9 mouse cellular contexts compared by ENCODE assay signal in genomic region chr13:49372370-49373060, GRCm38 (mm10). TPM values are rescaled to one million over a fixed set of nuclear protein-coding genes. Genes with fewer than 3 reads are reported as not detected.
DNase-seq lines count a peak whose midpoint lies in the region; ATAC-seq lines count a peak whose summit lies in the region.
"Had no signal": no experiment of that assay in that cellular context is flagged by ENCODE, and none has a peak within 500 bp of the region (broad histone marks: within the 10 kb centered on the region; RNA-seq: fewer than 3 reads in every experiment).

No protein-coding gene starts in this region.

- no peak overlapping the region for H3K4me2 ChIP-seq in heart, embryonic 14.5 days (ENCODE audit: low read length)
- H3K4me2 ChIP-seq: limb, embryonic 13.5 days had no signal

- H3K4me3 ChIP-seq in heart, embryonic 14.5 days (ENCODE audit: control insufficient read depth in 1 of 2, insufficient read depth in 1 of 2, low read depth in 1 of 2, low read length in 2 of 2) = no peak overlapping the region
- H3K4me3 ChIP-seq: limb, embryonic 13.5 days had no signal

- no peaks in the 10 kb centered on the region for H3K27me3 ChIP-seq in heart, embryonic 14.5 days (ENCODE audit: control insufficient read depth, insufficient read depth, low read length)
- H3K27me3 ChIP-seq: limb, embryonic 13.5 days had no signal

- H3K4me1 ChIP-seq in heart, embryonic 14.5 days (ENCODE audit: control insufficient read depth in 2 of 2, insufficient read depth in 2 of 2, low read length in 2 of 2) = peaks cover 25 to 46% of the 10 kb centered on the region in 2 experiments

- intact Hi-C loops in heart, postnatal 25 days (cut with DNase I) = no loop called here

- H3K9ac ChIP-seq in heart, embryonic 14.5 days (ENCODE audit: low read length) = no peak overlapping the region

- DNase-seq in heart, adult 11 months = peak; percentile 95
- DNase-seq in heart, postnatal 25 days (ENCODE audit: low spot score) = no peak
- peak; percentile 81 for DNase-seq in right cerebral cortex, adult 18-20 months
- no peak for DNase-seq in right cerebral cortex, postnatal 4 days
- DNase-seq in skeletal muscle tissue, adult 2 months (ENCODE audit: low read depth, low spot score) = peak; percentile 58
- no peak for DNase-seq in T-cell, adult 2 months (ENCODE audit: low spot score)
- no peak for DNase-seq in cerebellum, postnatal 36 days

- H3K27ac ChIP-seq in heart, embryonic 14.5 days (replicated peaks in 1 of 2; ENCODE audit: control insufficient read depth in 1 of 2, insufficient read depth in 1 of 2, low read depth in 2 of 2, low read length in 2 of 2) = peak overlapping the region; percentile 67 to 76; a peak in 3 of 4 replicates

- 81% methylated on average over 9 of the region's 9 CpGs for WGBS in heart, embryonic 14.5 days

- H3K9me3 ChIP-seq in heart, embryonic 14.5 days (ENCODE audit: control insufficient read depth, low read length) = no peaks in the 10 kb centered on the region
- H3K9me3 ChIP-seq: limb, embryonic 13.5 days had no signal

- no peak for ATAC-seq in heart, embryonic 14.5 days (ENCODE audit: insufficient number of reproducible peaks, insufficient read depth, low FRiP score, low read depth)

- H3K36me3 ChIP-seq in heart, embryonic 14.5 days (ENCODE audit: control insufficient read depth, insufficient read depth, low read length) = peaks cover 60% of the 10 kb centered on the region

RNA-seq across cellular contexts. Expression of gene Bicd2, which starts 31.1 kb away (rescaled TPM):
- total RNA-seq in heart, postnatal 25 days (2021) = 10 to 100 TPM; 74.7 to 76.9 TPM
- 47.3 and 48.3 TPM in 2 replicates for polyA plus RNA-seq in heart, embryonic 14.5 days (2014; fragmentation: Nextera tagmentation; extraction: Ambion mirVana)

RNA-seq across cellular contexts. Expression of gene Ippk, which starts 48.5 kb away (rescaled TPM):
- total RNA-seq in heart, postnatal 25 days (2021) = 1 to 10 TPM; 5.6 to 6.4 TPM
- 10.8 and 11.2 TPM in 2 replicates for polyA plus RNA-seq in heart, embryonic 14.5 days (2014; fragmentation: Nextera tagmentation; extraction: Ambion mirVana)

RNA-seq across cellular contexts. Expression of gene Fgd3, which starts 52.4 kb away (rescaled TPM):
- 1 to 10 TPM in 1 of 2 experiments, under 1 TPM in 1; 0.91 to 1.2 TPM for total RNA-seq in heart, postnatal 25 days (2021)
- polyA plus RNA-seq in heart, embryonic 14.5 days (2014; fragmentation: Nextera tagmentation; extraction: Ambion mirVana) = 0.09 TPM in 2 replicates

Comparison
In these comparisons a context has a peak if more than half of its experiments do, and no peak if none do; other contexts are left out.
1. DNase-seq: peak in heart, adult 11 months (single experiment), right cerebral cortex, adult 18-20 months (single experiment) and skeletal muscle tissue, adult 2 months (single experiment); none in heart, postnatal 25 days (single experiment), right cerebral cortex, postnatal 4 days (single experiment), T-cell, adult 2 months (single experiment) and cerebellum, postnatal 36 days (0 of 2).